Mouse (Mus musculus) embryonic fibroblast, embryonic 13.5 days (primary cell): ENCODE data around the gene Rbms1.

ENCODE experiments used
- CTCF ChIP-seq: IDR thresholded peaks from 2 replicates; pipeline ENCODE4 v1.5.1; 2011; ENCODE audit warnings: mild to moderate bottlenecking, control low read depth, low read length, moderate library complexity, borderline replicate concordance; ENCODE audit not compliant: insufficient read depth
- POLR2A ChIP-seq: IDR thresholded peaks from 2 replicates; pipeline ENCODE4 v1.6.1; 2011; ENCODE audit warnings: low read depth, mild to moderate bottlenecking, control low read depth, low read length, moderate library complexity

GRCm38 (mm10) chr2:60714971-60715502, 248.0 kb downstream of the Rbms1 start:
- no peak for TF ChIP-seq POLR2A
- no peak for TF ChIP-seq CTCF
